ENCODE assay signal across 13 mouse cellular contexts in genomic region chr13:45582294-45582693, GRCm38 (mm10).
DNase-seq lines count a peak whose midpoint lies in the region; ATAC-seq and TF ChIP-seq lines count a peak whose summit lies in the region.
"Had no signal": no experiment of that assay in that cellular context is flagged by ENCODE, and none has a peak within 500 bp of the region (broad histone marks: within the 10 kb centered on the region; RNA-seq: fewer than 3 reads in every experiment).

No protein-coding gene starts in this region.

- no peak for TF ChIP-seq CTCF in midbrain, postnatal 0 days (IDR thresholded peaks at IDR 0.05)

- no peak for DNase-seq in frontal cortex, postnatal 36 days (ENCODE audit: low spot score in 2 of 2)
- no peak for DNase-seq in neural tube, embryonic 10.5 days (ENCODE audit: extremely low spot score, low spot score)
- DNase-seq in embryonic facial prominence, embryonic 14.5 days (ENCODE audit: low spot score): peak; percentile 67
- peak; percentile 12 for DNase-seq in midbrain, postnatal 0 days (ENCODE audit: low spot score)
- DNase-seq in kidney, postnatal 4 days: no peak
- DNase-seq: adrenal gland, postnatal 14 days; cerebellum, adult 11 months; kidney, adult 11 months; liver, embryonic 13.5 days; lung, postnatal 4 days had no signal

- no peak overlapping the region for H3K9ac ChIP-seq in neural tube, embryonic 13.5 days
- H3K9ac ChIP-seq in embryonic facial prominence, embryonic 14.5 days (ENCODE audit: low read depth, low read length): no peak overlapping the region
- H3K9ac ChIP-seq in midbrain, postnatal 0 days (replicated peaks; ENCODE audit: low read length, poor library complexity, severe bottlenecking): no peak overlapping the region
- H3K9ac ChIP-seq in kidney, embryonic 16.5 days (replicated peaks; ENCODE audit: low read length): no peak overlapping the region
- H3K9ac ChIP-seq: liver, embryonic 13.5 days had no signal

- H3K27me3 ChIP-seq in neural tube, embryonic 13.5 days: no peaks in the 10 kb centered on the region
- H3K27me3 ChIP-seq in embryonic facial prominence, embryonic 14.5 days (replicated peaks; ENCODE audit: control insufficient read depth, insufficient read depth, low read length): no peaks in the 10 kb centered on the region
- no peaks in the 10 kb centered on the region for H3K27me3 ChIP-seq in midbrain, postnatal 0 days (ENCODE audit: insufficient read depth, low read length)
- no peaks in the 10 kb centered on the region for H3K27me3 ChIP-seq in kidney, embryonic 16.5 days (ENCODE audit: insufficient read depth, low read length)
- H3K27me3 ChIP-seq: liver, embryonic 13.5 days had no signal

- WGBS in neural tube, embryonic 13.5 days: 43% methylated on average over 12 of the region's 12 CpGs
- 38% methylated on average over 12 of the region's 12 CpGs for WGBS in embryonic facial prominence, embryonic 14.5 days
- WGBS in midbrain, postnatal 0 days: 78% methylated on average over 12 of the region's 12 CpGs
- 51% methylated on average over 12 of the region's 12 CpGs for WGBS in kidney, embryonic 16.5 days

- H3K4me2 ChIP-seq in neural tube, embryonic 13.5 days: 0 out of 2 replicates have a peak overlapping the region, but pooled peaks have one; percentile 16
- no peak overlapping the region; the same call in 1 of the 2 replicates for H3K4me2 ChIP-seq in embryonic facial prominence, embryonic 14.5 days (ENCODE audit: low read depth, low read length)
- H3K4me2 ChIP-seq in midbrain, postnatal 0 days (ENCODE audit: low read depth, low read length, poor library complexity, severe bottlenecking): peak overlapping the region; percentile 12; the same call in 1 of the 2 replicates
- H3K4me2 ChIP-seq in kidney, embryonic 16.5 days (replicated peaks; ENCODE audit: low read depth, low read length): no peak overlapping the region
- H3K4me2 ChIP-seq: liver, embryonic 13.5 days had no signal

- ATAC-seq in frontal cortex, adult (ENCODE audit: low TSS enrichment): peak; percentile 56
- ATAC-seq in neural tube, embryonic 13.5 days (ENCODE audit: low read depth): no peak
- ATAC-seq in embryonic facial prominence, embryonic 14.5 days (ENCODE audit: low read depth): peak; percentile 33; the same call in 1 of the 2 replicates
- no peak for ATAC-seq in midbrain, postnatal 0 days (ENCODE audit: low FRiP score)
- ATAC-seq in kidney, embryonic 16.5 days (ENCODE audit: low FRiP score, low TSS enrichment): no peak

- peak overlapping the region; percentile 62 for H3K27ac ChIP-seq in neural tube, embryonic 13.5 days (replicated peaks)
- H3K27ac ChIP-seq in embryonic facial prominence, embryonic 14.5 days (replicated peaks; ENCODE audit: low read depth, low read length): 0 out of 2 replicates have a peak overlapping the region, but pooled peaks have one; percentile 16
- no peak overlapping the region for H3K27ac ChIP-seq in midbrain, postnatal 0 days (ENCODE audit: low read depth, low read length)
- no peak overlapping the region for H3K27ac ChIP-seq in kidney, embryonic 16.5 days (ENCODE audit: low read length)
- H3K27ac ChIP-seq: liver, embryonic 13.5 days had no signal

- no peaks in the 10 kb centered on the region for H3K9me3 ChIP-seq in neural tube, embryonic 13.5 days
- H3K9me3 ChIP-seq in embryonic facial prominence, embryonic 14.5 days (ENCODE audit: control insufficient read depth, low read length): no peaks in the 10 kb centered on the region
- no peaks in the 10 kb centered on the region for H3K9me3 ChIP-seq in midbrain, postnatal 0 days (ENCODE audit: low read length)
- H3K9me3 ChIP-seq in kidney, embryonic 16.5 days (ENCODE audit: low read length): no peaks in the 10 kb centered on the region

- no peak overlapping the region for H3K4me3 ChIP-seq in neural tube, embryonic 13.5 days
- no peak overlapping the region for H3K4me3 ChIP-seq in embryonic facial prominence, embryonic 14.5 days (ENCODE audit: low read depth, low read length)
- H3K4me3 ChIP-seq in midbrain, postnatal 0 days (ENCODE audit: low read depth, low read length): no peak overlapping the region
- no peak overlapping the region for H3K4me3 ChIP-seq in kidney, embryonic 16.5 days (ENCODE audit: low read length)
- H3K4me3 ChIP-seq: liver, embryonic 13.5 days had no signal

- no peaks in the 10 kb centered on the region for H3K36me3 ChIP-seq in neural tube, embryonic 13.5 days
- no peaks in the 10 kb centered on the region for H3K36me3 ChIP-seq in embryonic facial prominence, embryonic 14.5 days (ENCODE audit: control insufficient read depth, insufficient read depth, low read length)
- H3K36me3 ChIP-seq in midbrain, postnatal 0 days (ENCODE audit: insufficient read depth, low read length): no peaks in the 10 kb centered on the region
- H3K36me3 ChIP-seq in kidney, embryonic 16.5 days (ENCODE audit: insufficient read depth, low read length): no peaks in the 10 kb centered on the region
- H3K36me3 ChIP-seq: liver, embryonic 13.5 days had no signal

- peaks cover 20% of the 10 kb centered on the region for H3K4me1 ChIP-seq in neural tube, embryonic 13.5 days (replicated peaks)
- H3K4me1 ChIP-seq in embryonic facial prominence, embryonic 14.5 days (ENCODE audit: control insufficient read depth, insufficient read depth, low read length): peaks cover 7% of the 10 kb centered on the region; the same call in 1 of the 2 replicates
- H3K4me1 ChIP-seq in midbrain, postnatal 0 days (ENCODE audit: insufficient read depth, low read length): no peaks in the 10 kb centered on the region
- peaks cover 18% of the 10 kb centered on the region; the same call in 1 of the 2 replicates for H3K4me1 ChIP-seq in kidney, embryonic 16.5 days (ENCODE audit: insufficient read depth, low read length)
- H3K4me1 ChIP-seq: liver, embryonic 13.5 days had no signal

Comparison
In these comparisons a context has a peak if more than half of its experiments do, and no peak if none do; other contexts are left out.
1. ATAC-seq: peak in frontal cortex, adult (single experiment) and embryonic facial prominence, embryonic 14.5 days (single experiment); none in neural tube, embryonic 13.5 days (single experiment), midbrain, postnatal 0 days (single experiment) and kidney, embryonic 16.5 days (single experiment).
2. DNase-seq: peak in embryonic facial prominence, embryonic 14.5 days (single experiment) and midbrain, postnatal 0 days (single experiment); none in frontal cortex, postnatal 36 days (0 of 2), neural tube, embryonic 10.5 days (single experiment) and kidney, postnatal 4 days (0 of 2).
3. H3K27ac ChIP-seq: peak in neural tube, embryonic 13.5 days (single experiment) and embryonic facial prominence, embryonic 14.5 days (single experiment); none in midbrain, postnatal 0 days (single experiment) and kidney, embryonic 16.5 days (single experiment).
4. H3K4me2 ChIP-seq: peak in neural tube, embryonic 13.5 days (single experiment) and midbrain, postnatal 0 days (single experiment); none in embryonic facial prominence, embryonic 14.5 days (single experiment) and kidney, embryonic 16.5 days (single experiment).